Mouse (Mus musculus): ENCODE measurements around the gene Spp2. TPM values are rescaled to one million over a fixed set of nuclear protein-coding genes. Genes with fewer than 3 reads are reported as not detected.
"Not testable (repeated sequence)": the region's sequence is repeated elsewhere in the genome, so short reads cannot be mapped to it uniquely, and the experiment has no call there.

Spp2 gene
- polyA plus RNA-seq, 1 experiment: not detected

GRCm38 (mm10) chr1:88447483-88447882 is 40.7 kb downstream of the Spp2 start:
- Histone ChIP-seq H3K9me3 (ENCODE audit: control insufficient read depth, low read length) (no peaks in the 10 kb centered on the region), H3K4me3 (replicated peaks) (no peak overlapping the region), H3K4me1 (ENCODE audit: control insufficient read depth) (peaks cover 3% of the 10 kb centered on the region; the same call in 1 of the 2 replicates), H3K27me3 (ENCODE audit: control insufficient read depth) (no peaks in the 10 kb centered on the region), H3K36me3 (ENCODE audit: control insufficient read depth) (no peaks in the 10 kb centered on the region)
- TF ChIP-seq GATA1 (IDR thresholded peaks at IDR 0.05; ENCODE audit: low read length): no peak
- no peak for TF ChIP-seq TAL1 (IDR thresholded peaks at IDR 0.05; ENCODE audit: low read length)

GRCm38 (mm10) chr1:88448094-88448493 is 41.3 kb downstream of the Spp2 start:
- not testable (repeated sequence) for H3K36me3 ChIP-seq (ENCODE audit: control insufficient read depth); H3K4me1 ChIP-seq (ENCODE audit: control insufficient read depth); H3K4me3 ChIP-seq (replicated peaks); H3K9me3 ChIP-seq (ENCODE audit: control insufficient read depth, low read length); H3K27me3 ChIP-seq (ENCODE audit: control insufficient read depth)

- H3K9me3 ChIP-seq (ENCODE audit: control insufficient read depth, low read length): no peaks in the 10 kb centered on the region
- H3K4me1 ChIP-seq (ENCODE audit: control insufficient read depth): peaks cover 3% of the 10 kb centered on the region; the same call in 1 of the 2 replicates
- H3K4me3 ChIP-seq (replicated peaks): no peak overlapping the region
- H3K36me3 ChIP-seq (ENCODE audit: control insufficient read depth): no peaks in the 10 kb centered on the region
- no peaks in the 10 kb centered on the region for H3K27me3 ChIP-seq (ENCODE audit: control insufficient read depth)
- TF ChIP-seq TAL1 (IDR thresholded peaks at IDR 0.05; ENCODE audit: low read length): no peak
- TF ChIP-seq GATA1 (IDR thresholded peaks at IDR 0.05; ENCODE audit: low read length): no peak
These were observed 43.0 kb downstream of the Spp2 start for GRCm38 (mm10) chr1:88449741-88450140.

GRCm38 (mm10) chr1:88450668-88451067 is 43.9 kb downstream of the Spp2 start:
- Histone ChIP-seq H3K4me1 (ENCODE audit: control insufficient read depth) (peaks cover 3% of the 10 kb centered on the region; the same call in 1 of the 2 replicates), H3K9me3 (ENCODE audit: control insufficient read depth, low read length) (no peaks in the 10 kb centered on the region), H3K36me3 (ENCODE audit: control insufficient read depth) (no peaks in the 10 kb centered on the region), H3K27me3 (ENCODE audit: control insufficient read depth) (no peaks in the 10 kb centered on the region), H3K4me3 (replicated peaks) (no peak overlapping the region)
- TF ChIP-seq TAL1 (IDR thresholded peaks at IDR 0.05; ENCODE audit: low read length): no peak
- no peak for TF ChIP-seq GATA1 (IDR thresholded peaks at IDR 0.05; ENCODE audit: low read length)

GRCm38 (mm10) chr1:88452198-88452597 is 45.4 kb downstream of the Spp2 start:
- TF ChIP-seq GATA1 (IDR thresholded peaks at IDR 0.05; ENCODE audit: low read length): no peak

GRCm38 (mm10) chr1:88454703-88455102 is 47.9 kb downstream of the Spp2 start:
- Histone ChIP-seq H3K4me3 (replicated peaks) (no peak overlapping the region), H3K4me1 (ENCODE audit: control insufficient read depth) (no peaks in the 10 kb centered on the region)
- TF ChIP-seq GATA1 (IDR thresholded peaks at IDR 0.05; ENCODE audit: low read length) (no peak), TAL1 (IDR thresholded peaks at IDR 0.05; ENCODE audit: low read length) (no peak)

More at GRCm38 (mm10) chr1:88452198-88452597, 45.4 kb downstream of the Spp2 start:
- Histone ChIP-seq H3K36me3 (ENCODE audit: control insufficient read depth) (no peaks in the 10 kb centered on the region), H3K9me3 (ENCODE audit: control insufficient read depth, low read length) (no peaks in the 10 kb centered on the region), H3K4me3 (replicated peaks) (no peak overlapping the region), H3K4me1 (ENCODE audit: control insufficient read depth) (peaks cover 3% of the 10 kb centered on the region; the same call in 1 of the 2 replicates), H3K27me3 (ENCODE audit: control insufficient read depth) (no peaks in the 10 kb centered on the region)

GRCm38 (mm10) chr1:88455761-88456160 is 49.0 kb downstream of the Spp2 start:
- Histone ChIP-seq H3K4me3 (replicated peaks) (no peak overlapping the region), H3K9me3 (ENCODE audit: control insufficient read depth, low read length) (no peaks in the 10 kb centered on the region), H3K4me1 (ENCODE audit: control insufficient read depth) (no peaks in the 10 kb centered on the region), H3K27me3 (ENCODE audit: control insufficient read depth) (no peaks in the 10 kb centered on the region), H3K36me3 (ENCODE audit: control insufficient read depth) (no peaks in the 10 kb centered on the region)
- TF ChIP-seq TAL1 (IDR thresholded peaks at IDR 0.05; ENCODE audit: low read length) (no peak), GATA1 (IDR thresholded peaks at IDR 0.05; ENCODE audit: low read length) (no peak)

More at GRCm38 (mm10) chr1:88454703-88455102, 47.9 kb downstream of the Spp2 start:
- no peaks in the 10 kb centered on the region for H3K36me3 ChIP-seq (ENCODE audit: control insufficient read depth)
- no peaks in the 10 kb centered on the region for H3K9me3 ChIP-seq (ENCODE audit: control insufficient read depth, low read length)
- no peaks in the 10 kb centered on the region for H3K27me3 ChIP-seq (ENCODE audit: control insufficient read depth)

GRCm38 (mm10) chr1:88456451-88457072 is 49.8 kb downstream of the Spp2 start:
- Histone ChIP-seq H3K4me1 (ENCODE audit: control insufficient read depth) (no peaks in the 10 kb centered on the region), H3K36me3 (ENCODE audit: control insufficient read depth) (no peaks in the 10 kb centered on the region), H3K4me3 (replicated peaks) (no peak overlapping the region), H3K9me3 (ENCODE audit: control insufficient read depth, low read length) (no peaks in the 10 kb centered on the region), H3K27me3 (ENCODE audit: control insufficient read depth) (no peaks in the 10 kb centered on the region)
- TF ChIP-seq GATA1 (IDR thresholded peaks at IDR 0.05; ENCODE audit: low read length) (no peak), TAL1 (IDR thresholded peaks at IDR 0.05; ENCODE audit: low read length) (no peak)

- TF ChIP-seq TAL1 (IDR thresholded peaks at IDR 0.05; ENCODE audit: low read length) (no peak), GATA1 (IDR thresholded peaks at IDR 0.05; ENCODE audit: low read length) (no peak)
- no peaks in the 10 kb centered on the region for H3K4me1 ChIP-seq (ENCODE audit: control insufficient read depth)
- H3K27me3 ChIP-seq (ENCODE audit: control insufficient read depth): no peaks in the 10 kb centered on the region
- no peaks in the 10 kb centered on the region for H3K9me3 ChIP-seq (ENCODE audit: control insufficient read depth, low read length)
- no peaks in the 10 kb centered on the region for H3K36me3 ChIP-seq (ENCODE audit: control insufficient read depth)
- no peak overlapping the region for H3K4me3 ChIP-seq (replicated peaks)
These were observed 52.4 kb downstream of the Spp2 start for GRCm38 (mm10) chr1:88459196-88459595.

GRCm38 (mm10) chr1:88459655-88460054 is 52.9 kb downstream of the Spp2 start:
- no peaks in the 10 kb centered on the region for H3K9me3 ChIP-seq (ENCODE audit: control insufficient read depth, low read length)
- H3K4me3 ChIP-seq (replicated peaks): no peak overlapping the region
- TF ChIP-seq TAL1 (IDR thresholded peaks at IDR 0.05; ENCODE audit: low read length): no peak
- TF ChIP-seq GATA1 (IDR thresholded peaks at IDR 0.05; ENCODE audit: low read length): no peak
- H3K36me3 ChIP-seq (ENCODE audit: control insufficient read depth): no peaks in the 10 kb centered on the region
- no peaks in the 10 kb centered on the region for H3K27me3 ChIP-seq (ENCODE audit: control insufficient read depth)
- no peaks in the 10 kb centered on the region for H3K4me1 ChIP-seq (ENCODE audit: control insufficient read depth)
